Mouse (Mus musculus) spleen, adult 2 months (tissue): ENCODE measurements around the gene Them7.

Experiments used
- CTCF ChIP-seq: fragments of 200-500 bp; IDR thresholded peaks from 2 replicates; pipeline ENCODE4 v1.5.1; 2011; ENCODE audit warnings: mild to moderate bottlenecking, inconsistent platforms; ENCODE audit not compliant: insufficient read depth, insufficient read length, insufficient replicate concordance; ENCODE audit errors: extremely low read depth
- POLR2A ChIP-seq: fragments of 200-500 bp; IDR thresholded peaks from 2 replicates; pipeline ENCODE4 v1.6.1; 2011; ENCODE audit warnings: low read depth, low read length, inconsistent platforms

DNA sequence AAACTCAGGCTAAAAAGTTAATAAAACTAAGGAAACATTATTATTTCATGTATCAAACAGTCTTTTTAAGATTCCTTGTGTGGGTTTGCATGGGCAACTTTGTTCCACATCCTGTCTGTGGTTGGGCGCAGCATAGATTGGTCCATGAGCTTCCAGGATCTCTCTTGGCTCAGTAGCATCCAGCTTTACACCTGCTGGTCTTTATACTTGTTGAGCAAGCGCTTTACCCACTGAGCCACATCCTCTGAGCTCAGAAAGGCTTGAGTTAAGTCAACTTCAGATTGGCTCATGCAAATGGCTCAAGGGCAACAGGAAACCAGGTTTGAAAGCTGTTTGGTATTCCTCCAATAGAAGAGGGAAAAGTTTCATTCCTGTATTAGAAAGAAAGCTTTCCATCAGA, 178.1 kb downstream of the Them7 start:
- no peak for TF ChIP-seq CTCF
- no peak for TF ChIP-seq POLR2A
